Mouse (Mus musculus): Measurements from ENCODE around the gene Psmb2.

Gene Psmb2

GRCm38 (mm10) chr4:126732111-126732510 lies 54.7 kb downstream of the Psmb2 start:
- no peak for DNase-seq (ENCODE audit: low spot score)

GRCm38 (mm10) chr4:126732531-126733380 lies 55.3 kb downstream of the Psmb2 start:
- no peak for DNase-seq (ENCODE audit: low spot score)

- DNase-seq (ENCODE audit: low spot score), result no peak
Measured at GRCm38 (mm10) chr4:126734001-126734603, 56.7 kb downstream of the Psmb2 start.

- no peak for DNase-seq (ENCODE audit: low spot score)
Measured at GRCm38 (mm10) chr4:126734700-126735381, 57.4 kb downstream of the Psmb2 start.

- DNase-seq (ENCODE audit: low spot score), result no peak
Measured at GRCm38 (mm10) chr4:126735382-126736000, 58.1 kb downstream of the Psmb2 start.

- no peak for DNase-seq (ENCODE audit: low spot score)
Measured at GRCm38 (mm10) chr4:126736001-126736414, 58.6 kb downstream of the Psmb2 start, which contains the start of gene Tfap2e. TSS of gene Tfap2e (minus strand) at chr4:126736240.

- no peak for DNase-seq (ENCODE audit: low spot score)
Measured at GRCm38 (mm10) chr4:126739966-126740676, 62.7 kb downstream of the Psmb2 start.

- peak; percentile 88 for DNase-seq (ENCODE audit: low spot score)
Measured at GRCm38 (mm10) chr4:126741448-126741847, 64.0 kb downstream of the Psmb2 start.

- DNase-seq (ENCODE audit: low spot score), result no peak
Measured at GRCm38 (mm10) chr4:126742976-126743375, 65.5 kb downstream of the Psmb2 start.

GRCm38 (mm10) chr4:126743713-126744112 lies 66.3 kb downstream of the Psmb2 start:
- no peak for DNase-seq (ENCODE audit: low spot score)

- DNase-seq (ENCODE audit: low spot score), result no peak
Measured at GRCm38 (mm10) chr4:126744831-126745230, 67.4 kb downstream of the Psmb2 start.

- peak; percentile 78 for DNase-seq (ENCODE audit: low spot score)
Measured at GRCm38 (mm10) chr4:126745506-126746193, 68.2 kb downstream of the Psmb2 start.

GRCm38 (mm10) chr4:126746194-126746840 lies 68.9 kb downstream of the Psmb2 start:
- peak; percentile 45 for DNase-seq (ENCODE audit: low spot score)

GRCm38 (mm10) chr4:126748381-126748780 lies 71.0 kb downstream of the Psmb2 start:
- DNase-seq (ENCODE audit: low spot score), result no peak

GRCm38 (mm10) chr4:126749553-126749952 lies 72.1 kb downstream of the Psmb2 start:
- peak; percentile 45 for DNase-seq (ENCODE audit: low spot score)

- peak; percentile 73 for DNase-seq (ENCODE audit: low spot score)
Measured at GRCm38 (mm10) chr4:126750046-126750683, 72.7 kb downstream of the Psmb2 start.

GRCm38 (mm10) chr4:126750863-126751555 lies 73.6 kb downstream of the Psmb2 start:
- no peak for DNase-seq (ENCODE audit: low spot score)

GRCm38 (mm10) chr4:126751556-126752023 lies 74.2 kb downstream of the Psmb2 start:
- peak; percentile 60 for DNase-seq (ENCODE audit: low spot score)

- peak; percentile 54 for DNase-seq (ENCODE audit: low spot score)
Measured at GRCm38 (mm10) chr4:126752024-126752607, 74.7 kb downstream of the Psmb2 start.
